Mouse (Mus musculus) cerebellum, adult 2 months (tissue): ENCODE data around the gene Retreg1.

Source experiments
- CTCF ChIP-seq: fragments of 200-500 bp; IDR thresholded peaks from 2 replicates; pipeline ENCODE4 v1.5.1; 2011; ENCODE audit warnings: low read depth, mild to moderate bottlenecking, control low read depth, low read length, moderate library complexity, borderline replicate concordance; ENCODE audit not compliant: insufficient read depth
- POLR2A ChIP-seq: fragments of 200-500 bp; IDR thresholded peaks from 2 replicates; pipeline ENCODE4 v1.6.1; 2011; ENCODE audit warnings: low read length, control low read depth, borderline replicate concordance; ENCODE audit not compliant: insufficient read depth

GRCm38 (mm10) chr15:25956422-25957117 is 113.6 kb downstream of the Retreg1 start:
- TF ChIP-seq CTCF (no peak), POLR2A (no peak)
